Mouse (Mus musculus) layer of hippocampus, adult 11-12 months (tissue): ENCODE results near the gene Them4.
"Not testable (repeated sequence)": the region's sequence is repeated elsewhere in the genome, so short reads cannot be mapped to it uniquely, and the experiment has no call there.

Source experiments
- DNase-seq: peaks from one replicate; pipeline ENCODE4 v3.0.0; 2022; ENCODE audit warnings: low spot score

Gene Them4

GRCm38 (mm10) chr3:94309633-94310363, at the start of gene Them4:
Them4 (plus strand) TSS chr3:94310089.
- DNase-seq, result peak; percentile 93

- peak; percentile 31 for DNase-seq
Observed at GRCm38 (mm10) chr3:94260598-94260997, 49.3 kb upstream of the Them4 start.

GRCm38 (mm10) chr3:94263736-94264135, 46.2 kb upstream of the Them4 start, which contains the start of gene Gm4778:
Gm4778 (plus strand) TSS chr3:94264036.
- not testable (repeated sequence) for DNase-seq

- DNase-seq, result no peak
Observed at GRCm38 (mm10) chr3:94275991-94276390, 33.9 kb upstream of the Them4 start.

GRCm38 (mm10) chr3:94305457-94305856, 4.4 kb upstream of the Them4 start:
- no peak for DNase-seq

GRCm38 (mm10) chr3:94306975-94307374, 2.9 kb upstream of the Them4 start:
- DNase-seq, result no peak

GRCm38 (mm10) chr3:94310491-94310890, 602 bp downstream of the Them4 start:
- DNase-seq, result no peak

GRCm38 (mm10) chr3:94310911-94311310, 1.0 kb downstream of the Them4 start:
- DNase-seq, result no peak

GRCm38 (mm10) chr3:94311376-94311775, 1.5 kb downstream of the Them4 start:
- no peak for DNase-seq

GRCm38 (mm10) chr3:94328681-94329080, 18.8 kb downstream of the Them4 start:
- no peak for DNase-seq

GRCm38 (mm10) chr3:94334442-94334841, 24.6 kb downstream of the Them4 start:
- no peak for DNase-seq

GRCm38 (mm10) chr3:94338522-94338921, 28.6 kb downstream of the Them4 start:
- no peak for DNase-seq

GRCm38 (mm10) chr3:94341959-94342422, 32.1 kb downstream of the Them4 start, which contains the start of gene Them5:
Them5 (plus strand) TSS chr3:94342099.
- DNase-seq, result no peak

- DNase-seq, result no peak
Observed at GRCm38 (mm10) chr3:94342552-94342951, 32.7 kb downstream of the Them4 start.

- no peak for DNase-seq
Observed at GRCm38 (mm10) chr3:94344182-94344581, 34.3 kb downstream of the Them4 start.

GRCm38 (mm10) chr3:94344897-94345296, 35.0 kb downstream of the Them4 start:
- no peak for DNase-seq

- no peak for DNase-seq
Observed at GRCm38 (mm10) chr3:94348146-94348545, 38.3 kb downstream of the Them4 start.

GRCm38 (mm10) chr3:94360812-94361211, 50.9 kb downstream of the Them4 start:
- DNase-seq, result peak; percentile 41

GRCm38 (mm10) chr3:94362138-94362537, 52.2 kb downstream of the Them4 start, which contains the start of gene C2cd4d:
C2cd4d (plus strand) TSS chr3:94362438.
- DNase-seq, result no peak

- DNase-seq, result no peak
Observed at GRCm38 (mm10) chr3:94363291-94364153, 53.6 kb downstream of the Them4 start.

- no peak for DNase-seq
Observed at GRCm38 (mm10) chr3:94364154-94364526, 54.3 kb downstream of the Them4 start.

- peak; percentile 82 for DNase-seq
Observed at GRCm38 (mm10) chr3:94366761-94367160, 56.9 kb downstream of the Them4 start.

- DNase-seq, result no peak
Observed at GRCm38 (mm10) chr3:94367511-94367910, 57.6 kb downstream of the Them4 start.
